Mouse (Mus musculus): Measurements from ENCODE around the gene Scaper.

Gene Scaper

GRCm38 (mm10) chr9:55937664-55938617, at the start of gene Scaper:
Gene Scaper (minus strand): TSS chr9:55938119.
- peak; percentile 89 for DNase-seq

DNA sequence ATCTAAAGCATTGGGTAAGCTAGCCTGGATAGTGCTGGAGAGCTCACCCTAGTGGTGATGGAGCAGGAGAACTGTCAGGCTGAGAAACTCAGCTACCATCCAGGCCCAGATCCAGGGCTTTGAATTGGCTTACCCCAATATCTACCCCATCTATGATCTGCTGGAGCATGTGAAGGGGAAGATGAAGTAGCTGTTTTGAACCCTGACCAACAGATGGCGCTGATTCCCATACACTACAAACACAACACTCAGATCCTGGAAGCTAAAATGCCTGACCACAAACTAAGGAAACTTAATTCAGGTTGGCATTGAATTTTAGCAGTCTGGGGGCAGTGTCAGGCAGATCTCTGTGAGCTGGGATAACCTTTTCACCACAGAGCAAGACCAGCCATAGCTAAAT, 8.9 kb upstream of the Scaper start:
- peak; percentile 8 for DNase-seq

GRCm38 (mm10) chr9:55941356-55941755, 3.4 kb upstream of the Scaper start:
- no peak for DNase-seq

GRCm38 (mm10) chr9:55938618-55938985, 683 bp upstream of the Scaper start:
- DNase-seq: no peak

GRCm38 (mm10) chr9:55937224-55937663, 675 bp downstream of the Scaper start:
- no peak for DNase-seq

GRCm38 (mm10) chr9:55932482-55932881, 5.4 kb downstream of the Scaper start:
- DNase-seq: no peak

- no peak for DNase-seq
Measured at GRCm38 (mm10) chr9:55918579-55918978, 19.3 kb downstream of the Scaper start.

- no peak for DNase-seq
Measured at GRCm38 (mm10) chr9:55916751-55917150, 21.2 kb downstream of the Scaper start.

DNA sequence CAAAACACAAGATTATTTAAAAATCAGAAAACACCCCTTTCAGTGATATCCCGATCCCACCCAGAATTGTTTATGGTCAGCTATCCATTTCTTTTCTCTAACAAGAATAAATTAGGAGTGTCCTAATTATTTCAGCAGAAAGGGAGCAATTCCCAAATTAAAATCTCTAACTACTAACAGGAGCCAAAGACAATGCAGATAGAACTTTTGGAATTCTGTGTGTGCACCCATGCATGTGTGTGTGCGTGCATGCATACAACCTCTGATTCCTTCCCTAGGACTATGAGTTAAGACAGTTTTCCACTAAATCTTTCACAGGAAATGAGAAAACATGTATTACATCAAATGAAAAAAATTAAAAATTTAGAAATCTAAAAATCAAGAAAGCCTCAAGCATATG, 26.4 kb downstream of the Scaper start:
- DNase-seq: no peak

GRCm38 (mm10) chr9:55902964-55903363, 35.0 kb downstream of the Scaper start:
- DNase-seq: no peak

GRCm38 (mm10) chr9:55901588-55901987, 36.3 kb downstream of the Scaper start:
- no peak for DNase-seq

- DNase-seq: no peak
Measured at GRCm38 (mm10) chr9:55900531-55900930, 37.4 kb downstream of the Scaper start.

DNA sequence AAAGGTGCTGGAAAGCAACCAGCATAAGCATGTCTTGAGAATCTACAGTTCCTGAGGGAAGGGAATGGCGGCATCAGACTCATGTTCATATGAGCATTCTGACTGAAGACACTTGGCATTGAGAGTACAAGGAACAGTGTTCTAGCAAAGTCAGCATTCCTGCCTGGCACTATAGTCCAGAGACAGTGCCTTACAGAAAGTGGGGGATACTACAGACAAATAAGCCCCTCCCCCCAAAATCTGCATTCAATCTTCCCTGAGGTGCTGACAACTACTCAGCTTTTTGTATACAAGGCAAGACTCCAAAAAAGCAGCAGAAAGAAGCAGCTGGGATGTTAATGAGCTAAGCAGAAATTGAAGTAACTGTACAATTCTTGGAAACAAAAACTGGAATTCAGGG, 59.9 kb downstream of the Scaper start:
- DNase-seq: no peak

- DNase-seq: no peak
Measured at GRCm38 (mm10) chr9:55789442-55789841, 148.5 kb downstream of the Scaper start.

- no peak for DNase-seq
Measured at GRCm38 (mm10) chr9:55712016-55712415, 225.9 kb downstream of the Scaper start.

GRCm38 (mm10) chr9:55710553-55710952, 227.4 kb downstream of the Scaper start:
- no peak for DNase-seq

DNA sequence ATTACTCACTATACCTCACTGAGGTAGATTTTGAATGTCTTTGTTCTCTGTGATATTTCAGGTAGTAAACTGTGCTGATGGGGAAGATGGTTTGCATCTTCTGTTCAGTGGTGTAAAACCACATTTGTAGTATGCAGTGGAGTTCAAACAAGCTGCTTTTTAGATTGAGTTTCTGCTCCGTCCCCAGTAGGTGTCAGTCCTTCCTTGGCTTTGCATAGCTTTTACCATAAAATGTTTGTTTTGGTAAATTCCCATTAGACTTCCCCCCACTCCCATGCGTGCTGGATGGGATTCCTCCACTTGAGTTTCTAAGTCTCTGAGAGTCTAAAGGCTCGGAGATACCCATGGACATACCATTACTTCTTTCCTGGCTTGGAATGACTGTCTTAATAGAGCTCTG, 231.3 kb downstream of the Scaper start:
- no peak for DNase-seq

- no peak for DNase-seq
Measured at GRCm38 (mm10) chr9:55695307-55695706, 242.6 kb downstream of the Scaper start.

DNA sequence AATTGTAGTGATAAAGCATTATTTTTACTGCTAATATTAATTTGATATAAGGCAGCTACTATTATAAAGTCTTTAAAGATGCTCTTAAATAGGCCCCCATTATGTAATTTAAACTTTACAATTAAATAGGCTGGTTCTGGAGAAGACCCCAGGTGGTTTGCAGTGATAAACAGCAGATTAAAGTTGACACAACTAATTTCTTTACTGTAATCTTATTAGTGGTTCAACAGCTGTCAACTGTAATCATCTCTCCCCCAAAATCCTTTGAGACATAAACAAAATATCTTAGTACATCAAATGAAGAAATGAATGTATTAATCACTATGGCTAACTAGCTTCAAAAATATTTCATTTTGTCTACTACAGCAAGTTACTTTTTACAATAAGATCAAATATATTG, 260.8 kb downstream of the Scaper start:
- DNase-seq: no peak

DNA sequence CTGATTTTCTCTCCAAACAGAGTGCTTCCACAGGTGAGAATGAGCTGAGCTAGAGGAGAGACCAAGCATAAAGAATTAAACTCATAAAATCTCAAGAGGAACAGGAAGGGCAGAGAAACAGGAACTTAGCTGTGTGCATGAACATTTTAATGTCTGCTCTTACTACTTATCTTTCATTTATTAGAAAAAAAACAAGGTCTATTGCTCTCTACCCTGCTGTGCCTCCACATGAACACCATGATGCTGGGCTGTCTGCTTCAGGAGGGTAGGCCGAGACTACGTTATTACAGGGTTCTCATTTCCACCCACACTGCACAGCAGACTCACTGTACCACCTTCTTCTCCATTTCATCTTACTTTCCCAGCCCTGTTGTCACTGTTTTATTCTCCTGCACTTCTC, 291.5 kb downstream of the Scaper start:
- DNase-seq: no peak

- DNase-seq: no peak
Measured at GRCm38 (mm10) chr9:55626990-55627389, 310.9 kb downstream of the Scaper start.

DNA sequence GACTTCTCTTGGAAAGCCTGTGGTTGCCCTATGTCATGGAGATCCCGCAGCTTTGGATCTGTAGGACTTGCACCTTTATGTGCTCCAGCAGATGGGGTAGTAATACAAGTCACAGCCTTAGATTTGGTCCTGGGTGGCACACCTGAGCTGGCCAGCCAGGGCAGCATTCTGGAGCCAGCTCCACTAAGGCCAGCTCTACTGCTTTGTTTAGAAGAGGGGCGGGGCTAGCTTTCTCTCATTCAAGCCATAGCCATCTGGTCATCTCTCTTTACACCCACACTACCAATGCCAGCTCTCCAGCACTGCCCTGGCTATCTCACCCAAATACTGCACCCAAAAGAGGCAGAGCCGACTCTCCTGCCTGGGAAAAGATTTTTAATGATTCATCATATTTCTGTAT, 323.2 kb downstream of the Scaper start:
- no peak for DNase-seq

DNA sequence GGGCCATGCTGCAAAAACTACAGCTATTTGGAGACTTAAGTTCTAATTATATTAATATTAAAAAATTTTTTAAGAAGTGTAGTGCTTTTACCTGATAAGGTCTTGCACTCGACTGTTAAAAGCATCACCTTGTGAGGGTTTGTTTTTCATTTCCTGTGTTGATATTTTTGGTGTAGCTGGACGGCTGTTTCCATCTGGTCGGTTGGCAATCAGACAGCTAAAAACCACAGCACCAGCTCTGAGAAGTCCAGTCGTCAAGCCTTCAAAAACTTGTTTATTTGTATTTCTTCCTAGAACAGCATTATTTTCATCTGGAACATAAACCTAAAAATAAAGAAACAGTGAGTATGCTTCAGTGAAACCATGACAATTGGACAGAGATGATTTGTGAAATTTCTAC, 328.2 kb downstream of the Scaper start:
- no peak for DNase-seq

DNA sequence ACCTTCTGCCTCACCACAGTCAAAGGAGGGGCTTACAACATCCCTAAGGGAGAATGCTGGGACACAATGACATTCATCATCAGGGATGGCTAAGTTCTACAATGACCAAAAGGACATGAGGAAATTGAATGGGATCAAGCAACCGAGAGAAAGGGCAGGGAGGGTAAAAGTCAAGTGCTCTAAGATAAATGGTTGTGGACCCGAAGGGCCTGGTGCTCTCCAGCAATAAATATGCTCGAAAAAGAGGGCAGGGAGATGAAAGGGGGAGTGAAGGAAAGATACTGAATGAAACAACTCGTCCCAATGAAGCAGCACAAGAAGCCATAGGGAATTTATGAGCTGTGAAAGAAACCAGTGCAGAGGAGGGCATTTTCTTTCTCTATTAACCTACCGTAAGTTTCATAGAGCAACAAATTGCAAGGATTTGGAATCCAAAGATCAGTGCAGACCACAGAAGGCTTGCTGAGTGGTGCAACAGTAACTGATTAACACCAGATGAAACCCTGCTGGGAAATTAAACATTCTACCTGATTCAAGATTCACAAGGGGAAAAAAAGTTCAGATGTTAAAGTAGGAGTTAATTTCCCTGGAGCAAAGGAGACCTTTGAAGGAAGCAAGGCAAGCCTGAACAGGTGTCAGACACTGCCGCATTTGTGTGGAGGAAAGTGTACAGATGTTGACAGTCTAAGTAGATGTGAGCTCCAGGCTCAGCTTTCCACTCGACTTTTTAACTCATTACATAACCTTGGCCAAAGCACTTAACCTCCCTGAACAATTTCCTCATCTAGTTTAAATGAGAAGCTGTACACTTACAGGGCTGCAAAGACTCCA, 329.0 kb downstream of the Scaper start:
- DNase-seq: no peak
